Mouse (Mus musculus): ENCODE data around the gene Amacr. TPM values are rescaled to one million over a fixed set of nuclear protein-coding genes. Genes with fewer than 3 reads are reported as not detected.
"Not testable (repeated sequence)": the region's sequence is repeated elsewhere in the genome, so short reads cannot be mapped to it uniquely, and the experiment has no call there.

Gene Amacr
- polyA plus RNA-seq, 1 experiment from 2014 or later, result 14.3 TPM

GRCm38 (mm10) chr15:10962601-10963000 is 19.0 kb upstream of the Amacr start:
- no peaks in the 10 kb centered on the region for H3K36me3 ChIP-seq (ENCODE audit: insufficient read depth)
- H3K4me2 ChIP-seq, result no peak overlapping the region
- ATAC-seq (ENCODE audit: insufficient read depth), result no peak
- H3K9ac ChIP-seq, result no peak overlapping the region
- no peak for TF ChIP-seq CTCF (IDR thresholded peaks at IDR 0.05; ENCODE audit: low read depth)
- 70% methylated on average over 2 of the region's 2 CpGs for WGBS
- H3K9me3 ChIP-seq (ENCODE audit: low read depth, low read length), result no peaks in the 10 kb centered on the region
- H3K4me1 ChIP-seq (ENCODE audit: insufficient read depth), result no peaks in the 10 kb centered on the region
- no peaks in the 10 kb centered on the region for H3K27me3 ChIP-seq (ENCODE audit: insufficient read depth, low read length)
- no peak overlapping the region for H3K27ac ChIP-seq (ENCODE audit: low read depth)
- H3K4me3 ChIP-seq (ENCODE audit: low read depth, low read length), result no peak overlapping the region
- no peak for DNase-seq

- Histone ChIP-seq H3K27ac (ENCODE audit: low read depth) (no peak overlapping the region), H3K27me3 (ENCODE audit: insufficient read depth, low read length) (no peaks in the 10 kb centered on the region), H3K9me3 (ENCODE audit: low read depth, low read length) (no peaks in the 10 kb centered on the region), H3K4me3 (ENCODE audit: low read depth, low read length) (no peak overlapping the region), H3K4me2 (no peak overlapping the region), H3K9ac (no peak overlapping the region), H3K36me3 (ENCODE audit: insufficient read depth) (no peaks in the 10 kb centered on the region), H3K4me1 (ENCODE audit: insufficient read depth) (no peaks in the 10 kb centered on the region)
- TF ChIP-seq CTCF (IDR thresholded peaks at IDR 0.05; ENCODE audit: low read depth), result no peak
- no peak for ATAC-seq (ENCODE audit: insufficient read depth)
- no peak for DNase-seq
- WGBS, result 77% methylated on average over 3 of the region's 3 CpGs
These were observed 12.1 kb upstream of the Amacr start for GRCm38 (mm10) chr15:10969439-10969838.

- no peak for ATAC-seq (ENCODE audit: insufficient read depth)
- Histone ChIP-seq H3K27ac (ENCODE audit: low read depth) (no peak overlapping the region), H3K9ac (no peak overlapping the region), H3K4me1 (ENCODE audit: insufficient read depth) (no peaks in the 10 kb centered on the region), H3K4me3 (ENCODE audit: low read depth, low read length) (no peak overlapping the region), H3K9me3 (ENCODE audit: low read depth, low read length) (no peaks in the 10 kb centered on the region), H3K4me2 (no peak overlapping the region), H3K36me3 (ENCODE audit: insufficient read depth) (no peaks in the 10 kb centered on the region), H3K27me3 (ENCODE audit: insufficient read depth, low read length) (no peaks in the 10 kb centered on the region)
- 81% methylated on average over 5 of the region's 5 CpGs for WGBS
- TF ChIP-seq CTCF (IDR thresholded peaks at IDR 0.05; ENCODE audit: low read depth), result no peak
- DNase-seq, result no peak
These were observed 10.8 kb upstream of the Amacr start for GRCm38 (mm10) chr15:10970777-10971176.

GRCm38 (mm10) chr15:10977151-10977550 is 4.4 kb upstream of the Amacr start:
- Histone ChIP-seq H3K9ac (no peak overlapping the region), H3K9me3 (ENCODE audit: low read depth, low read length) (no peaks in the 10 kb centered on the region), H3K4me1 (ENCODE audit: insufficient read depth) (no peaks in the 10 kb centered on the region), H3K27me3 (ENCODE audit: insufficient read depth, low read length) (no peaks in the 10 kb centered on the region), H3K4me3 (ENCODE audit: low read depth, low read length) (no peak overlapping the region), H3K36me3 (ENCODE audit: insufficient read depth) (no peaks in the 10 kb centered on the region), H3K4me2 (no peak overlapping the region), H3K27ac (ENCODE audit: low read depth) (no peak overlapping the region)
- TF ChIP-seq CTCF (IDR thresholded peaks at IDR 0.05; ENCODE audit: low read depth), result no peak
- ATAC-seq (ENCODE audit: insufficient read depth) (no peak), DNase-seq (no peak)

- H3K4me3 ChIP-seq (ENCODE audit: low read depth, low read length), result peak overlapping the region; percentile 69
- peak overlapping the region; percentile 81 for H3K4me2 ChIP-seq
- no peaks in the 10 kb centered on the region for H3K9me3 ChIP-seq (ENCODE audit: low read depth, low read length)
- DNase-seq (no peak), ATAC-seq (ENCODE audit: insufficient read depth) (no peak)
- no peak overlapping the region for H3K27ac ChIP-seq (ENCODE audit: low read depth)
- no peaks in the 10 kb centered on the region for H3K27me3 ChIP-seq (ENCODE audit: insufficient read depth, low read length)
- no peaks in the 10 kb centered on the region for H3K4me1 ChIP-seq (ENCODE audit: insufficient read depth)
- no peak for TF ChIP-seq CTCF (IDR thresholded peaks at IDR 0.05; ENCODE audit: low read depth)
- H3K9ac ChIP-seq, result no peak overlapping the region
- no peaks in the 10 kb centered on the region for H3K36me3 ChIP-seq (ENCODE audit: insufficient read depth)
- 51% methylated on average over 2 of the region's 2 CpGs for WGBS
These were observed 844 bp upstream of the Amacr start for GRCm38 (mm10) chr15:10980712-10981111.

- H3K4me3 ChIP-seq (ENCODE audit: low read depth, low read length), result peak overlapping the region; percentile 69
- no peaks in the 10 kb centered on the region for H3K36me3 ChIP-seq (ENCODE audit: insufficient read depth)
- no peaks in the 10 kb centered on the region for H3K4me1 ChIP-seq (ENCODE audit: insufficient read depth)
- H3K9ac ChIP-seq, result peak overlapping the region; percentile 70
- peak overlapping the region; percentile 83; the same call in 1 of the 2 replicates for H3K27ac ChIP-seq (ENCODE audit: low read depth)
- H3K27me3 ChIP-seq (ENCODE audit: insufficient read depth, low read length), result no peaks in the 10 kb centered on the region
- DNase-seq, result peak; percentile 9
- TF ChIP-seq CTCF (IDR thresholded peaks at IDR 0.05; ENCODE audit: low read depth), result no peak
- WGBS, result 4% methylated on average over 6 of the region's 6 CpGs
- peak; percentile 22; the same call in 1 of the 2 replicates for ATAC-seq (ENCODE audit: insufficient read depth)
- H3K4me2 ChIP-seq, result peak overlapping the region; percentile 81
- H3K9me3 ChIP-seq (ENCODE audit: low read depth, low read length), result no peaks in the 10 kb centered on the region
These were observed 494 bp downstream of the Amacr start for GRCm38 (mm10) chr15:10982064-10982435.

GRCm38 (mm10) chr15:10985756-10986155 is 4.2 kb downstream of the Amacr start:
- Histone ChIP-seq H3K4me3 (ENCODE audit: low read depth, low read length) (no peak overlapping the region), H3K9me3 (ENCODE audit: low read depth, low read length) (no peaks in the 10 kb centered on the region), H3K4me2 (no peak overlapping the region), H3K4me1 (ENCODE audit: insufficient read depth) (no peaks in the 10 kb centered on the region), H3K9ac (no peak overlapping the region), H3K27ac (ENCODE audit: low read depth) (no peak overlapping the region), H3K27me3 (ENCODE audit: insufficient read depth, low read length) (no peaks in the 10 kb centered on the region), H3K36me3 (ENCODE audit: insufficient read depth) (peaks cover 12% of the 10 kb centered on the region; the same call in 1 of the 2 replicates)
- no peak for TF ChIP-seq CTCF (IDR thresholded peaks at IDR 0.05; ENCODE audit: low read depth)
- DNase-seq (no peak), ATAC-seq (ENCODE audit: insufficient read depth) (no peak)
- 72% methylated on average over 6 of the region's 6 CpGs for WGBS

- H3K36me3 ChIP-seq (ENCODE audit: insufficient read depth), result peaks cover 12% of the 10 kb centered on the region; the same call in 1 of the 2 replicates
- H3K9ac ChIP-seq; DNase-seq; ATAC-seq (ENCODE audit: insufficient read depth); H3K9me3 ChIP-seq (ENCODE audit: low read depth, low read length); H3K27me3 ChIP-seq (ENCODE audit: insufficient read depth, low read length); H3K4me2 ChIP-seq; H3K4me1 ChIP-seq (ENCODE audit: insufficient read depth); H3K4me3 ChIP-seq (ENCODE audit: low read depth, low read length); H3K27ac ChIP-seq (ENCODE audit: low read depth): not testable (repeated sequence)
- 79% methylated on average over 2 of the region's 2 CpGs for WGBS
These were observed 4.9 kb downstream of the Amacr start for GRCm38 (mm10) chr15:10986477-10986876.

All from lung, embryonic 14.5 days (tissue).